Mouse (Mus musculus): ENCODE measurements around the gene Aanat. TPM values are rescaled to one million over a fixed set of nuclear protein-coding genes. Genes with fewer than 3 reads are reported as not detected.

The Aanat gene
- polyA plus RNA-seq, 1 experiment from 2014 or later: not detected

GRCm38 (mm10) chr11:116593345-116593744 is 7.1 kb downstream of the Aanat start:
- 72% methylated on average over 4 of the region's 4 CpGs for WGBS
- no peak overlapping the region for H3K27ac ChIP-seq (ENCODE audit: low read depth, low read length)
- no peaks in the 10 kb centered on the region for H3K9me3 ChIP-seq (ENCODE audit: control insufficient read depth, low read length)
- ATAC-seq (ENCODE audit: insufficient read depth, low FRiP score, low TSS enrichment): no peak
- DNase-seq (ENCODE audit: low spot score): no peak
- no peaks in the 10 kb centered on the region for H3K36me3 ChIP-seq (ENCODE audit: control insufficient read depth, insufficient read depth, low read length)
- no peaks in the 10 kb centered on the region for H3K27me3 ChIP-seq (ENCODE audit: control insufficient read depth, insufficient read depth, low read length)
- no peak overlapping the region for H3K4me2 ChIP-seq (ENCODE audit: low read depth)
- no peaks in the 10 kb centered on the region for H3K4me1 ChIP-seq (ENCODE audit: control insufficient read depth, insufficient read depth, low read length)
- no peak overlapping the region for H3K4me3 ChIP-seq (ENCODE audit: low read depth, low read length)
- no peak overlapping the region for H3K9ac ChIP-seq (ENCODE audit: low read length)

GRCm38 (mm10) chr11:116596766-116597165 is 10.5 kb downstream of the Aanat start:
- no peaks in the 10 kb centered on the region for H3K27me3 ChIP-seq (ENCODE audit: control insufficient read depth, insufficient read depth, low read length)
- no peaks in the 10 kb centered on the region for H3K36me3 ChIP-seq (ENCODE audit: control insufficient read depth, insufficient read depth, low read length)
- no peak overlapping the region for H3K4me2 ChIP-seq (ENCODE audit: low read depth)
- no peaks in the 10 kb centered on the region for H3K4me1 ChIP-seq (ENCODE audit: control insufficient read depth, insufficient read depth, low read length)
- ATAC-seq (ENCODE audit: insufficient read depth, low FRiP score, low TSS enrichment): no peak
- no peak for DNase-seq (ENCODE audit: low spot score)
- no peak overlapping the region for H3K27ac ChIP-seq (ENCODE audit: low read depth, low read length)
- H3K4me3 ChIP-seq (ENCODE audit: low read depth, low read length): no peak overlapping the region
- WGBS: 90% methylated on average over 19 of the region's 19 CpGs
- H3K9me3 ChIP-seq (ENCODE audit: control insufficient read depth, low read length): no peaks in the 10 kb centered on the region
- H3K9ac ChIP-seq (ENCODE audit: low read length): no peak overlapping the region

- DNase-seq (ENCODE audit: low spot score) (no peak), ATAC-seq (ENCODE audit: insufficient read depth, low FRiP score, low TSS enrichment) (no peak)
- Histone ChIP-seq H3K27me3 (ENCODE audit: control insufficient read depth, insufficient read depth, low read length) (no peaks in the 10 kb centered on the region), H3K36me3 (ENCODE audit: control insufficient read depth, insufficient read depth, low read length) (no peaks in the 10 kb centered on the region), H3K9ac (ENCODE audit: low read length) (no peak overlapping the region), H3K9me3 (ENCODE audit: control insufficient read depth, low read length) (no peaks in the 10 kb centered on the region), H3K4me2 (ENCODE audit: low read depth) (no peak overlapping the region), H3K27ac (ENCODE audit: low read depth, low read length) (no peak overlapping the region), H3K4me3 (ENCODE audit: low read depth, low read length) (no peak overlapping the region), H3K4me1 (ENCODE audit: control insufficient read depth, insufficient read depth, low read length) (no peaks in the 10 kb centered on the region)
- WGBS: 94% methylated on average over 8 of the region's 8 CpGs
Observed at GRCm38 (mm10) chr11:116598193-116598592, 12.0 kb downstream of the Aanat start.

GRCm38 (mm10) chr11:116599230-116599629 is 13.0 kb downstream of the Aanat start:
- no peaks in the 10 kb centered on the region for H3K4me1 ChIP-seq (ENCODE audit: control insufficient read depth, insufficient read depth, low read length)
- H3K36me3 ChIP-seq (ENCODE audit: control insufficient read depth, insufficient read depth, low read length): no peaks in the 10 kb centered on the region
- H3K9ac ChIP-seq (ENCODE audit: low read length): no peak overlapping the region
- DNase-seq (ENCODE audit: low spot score) (no peak), ATAC-seq (ENCODE audit: insufficient read depth, low FRiP score, low TSS enrichment) (no peak)
- H3K9me3 ChIP-seq (ENCODE audit: control insufficient read depth, low read length): no peaks in the 10 kb centered on the region
- H3K27ac ChIP-seq (ENCODE audit: low read depth, low read length): no peak overlapping the region
- no peaks in the 10 kb centered on the region for H3K27me3 ChIP-seq (ENCODE audit: control insufficient read depth, insufficient read depth, low read length)
- 92% methylated on average over 15 of the region's 15 CpGs for WGBS
- H3K4me2 ChIP-seq (ENCODE audit: low read depth): no peak overlapping the region
- H3K4me3 ChIP-seq (ENCODE audit: low read depth, low read length): no peak overlapping the region

GRCm38 (mm10) chr11:116601166-116601565 is 14.9 kb downstream of the Aanat start:
- Histone ChIP-seq H3K36me3 (ENCODE audit: control insufficient read depth, insufficient read depth, low read length) (no peaks in the 10 kb centered on the region), H3K4me3 (ENCODE audit: low read depth, low read length) (no peak overlapping the region), H3K9ac (ENCODE audit: low read length) (no peak overlapping the region), H3K4me2 (ENCODE audit: low read depth) (no peak overlapping the region), H3K9me3 (ENCODE audit: control insufficient read depth, low read length) (no peaks in the 10 kb centered on the region), H3K27ac (ENCODE audit: low read depth, low read length) (no peak overlapping the region), H3K4me1 (ENCODE audit: control insufficient read depth, insufficient read depth, low read length) (no peaks in the 10 kb centered on the region), H3K27me3 (ENCODE audit: control insufficient read depth, insufficient read depth, low read length) (no peaks in the 10 kb centered on the region)
- 89% methylated on average over 8 of the region's 8 CpGs for WGBS
- DNase-seq (ENCODE audit: low spot score) (no peak), ATAC-seq (ENCODE audit: insufficient read depth, low FRiP score, low TSS enrichment) (no peak)

GRCm38 (mm10) chr11:116602043-116602442 is 15.8 kb downstream of the Aanat start:
- Histone ChIP-seq H3K36me3 (ENCODE audit: control insufficient read depth, insufficient read depth, low read length) (no peaks in the 10 kb centered on the region), H3K27ac (ENCODE audit: low read depth, low read length) (no peak overlapping the region)
- 88% methylated on average over 8 of the region's 8 CpGs for WGBS

GRCm38 (mm10) chr11:116603339-116603738 is 17.1 kb downstream of the Aanat start:
- Histone ChIP-seq H3K9me3 (ENCODE audit: control insufficient read depth, low read length) (no peaks in the 10 kb centered on the region), H3K9ac (ENCODE audit: low read length) (no peak overlapping the region), H3K4me1 (ENCODE audit: control insufficient read depth, insufficient read depth, low read length) (no peaks in the 10 kb centered on the region), H3K4me3 (ENCODE audit: low read depth, low read length) (no peak overlapping the region), H3K4me2 (ENCODE audit: low read depth) (no peak overlapping the region), H3K27me3 (ENCODE audit: control insufficient read depth, insufficient read depth, low read length) (no peaks in the 10 kb centered on the region), H3K36me3 (ENCODE audit: control insufficient read depth, insufficient read depth, low read length) (no peaks in the 10 kb centered on the region), H3K27ac (ENCODE audit: low read depth, low read length) (no peak overlapping the region)
- WGBS: 90% methylated on average over 10 of the region's 10 CpGs
- ATAC-seq (ENCODE audit: insufficient read depth, low FRiP score, low TSS enrichment) (no peak), DNase-seq (ENCODE audit: low spot score) (peak; percentile 33)

More at GRCm38 (mm10) chr11:116602043-116602442, 15.8 kb downstream of the Aanat start:
- no peaks in the 10 kb centered on the region for H3K27me3 ChIP-seq (ENCODE audit: control insufficient read depth, insufficient read depth, low read length)
- no peaks in the 10 kb centered on the region for H3K4me1 ChIP-seq (ENCODE audit: control insufficient read depth, insufficient read depth, low read length)
- H3K9ac ChIP-seq (ENCODE audit: low read length): no peak overlapping the region
- H3K4me2 ChIP-seq (ENCODE audit: low read depth): no peak overlapping the region
- no peak for ATAC-seq (ENCODE audit: insufficient read depth, low FRiP score, low TSS enrichment)
- no peaks in the 10 kb centered on the region for H3K9me3 ChIP-seq (ENCODE audit: control insufficient read depth, low read length)
- DNase-seq (ENCODE audit: low spot score): no peak
- no peak overlapping the region for H3K4me3 ChIP-seq (ENCODE audit: low read depth, low read length)

GRCm38 (mm10) chr11:116604097-116604496 is 17.9 kb downstream of the Aanat start:
- H3K4me2 ChIP-seq (ENCODE audit: low read depth): no peak overlapping the region
- H3K27me3 ChIP-seq (ENCODE audit: control insufficient read depth, insufficient read depth, low read length): no peaks in the 10 kb centered on the region
- WGBS: 87% methylated on average over 12 of the region's 12 CpGs
- H3K4me1 ChIP-seq (ENCODE audit: control insufficient read depth, insufficient read depth, low read length): no peaks in the 10 kb centered on the region
- DNase-seq (ENCODE audit: low spot score) (no peak), ATAC-seq (ENCODE audit: insufficient read depth, low FRiP score, low TSS enrichment) (no peak)
- no peak overlapping the region for H3K4me3 ChIP-seq (ENCODE audit: low read depth, low read length)
- H3K9me3 ChIP-seq (ENCODE audit: control insufficient read depth, low read length): no peaks in the 10 kb centered on the region
- H3K36me3 ChIP-seq (ENCODE audit: control insufficient read depth, insufficient read depth, low read length): no peaks in the 10 kb centered on the region
- H3K27ac ChIP-seq (ENCODE audit: low read depth, low read length): no peak overlapping the region
- no peak overlapping the region for H3K9ac ChIP-seq (ENCODE audit: low read length)

- WGBS: 85% methylated on average over 3 of the region's 3 CpGs
- DNase-seq (ENCODE audit: low spot score) (no peak), ATAC-seq (ENCODE audit: insufficient read depth, low FRiP score, low TSS enrichment) (no peak)
- H3K4me1 ChIP-seq (ENCODE audit: control insufficient read depth, insufficient read depth, low read length): no peaks in the 10 kb centered on the region
- H3K27ac ChIP-seq (ENCODE audit: low read depth, low read length): no peak overlapping the region
- no peaks in the 10 kb centered on the region for H3K36me3 ChIP-seq (ENCODE audit: control insufficient read depth, insufficient read depth, low read length)
- no peak overlapping the region for H3K4me2 ChIP-seq (ENCODE audit: low read depth)
- H3K9ac ChIP-seq (ENCODE audit: low read length): no peak overlapping the region
- H3K4me3 ChIP-seq (ENCODE audit: low read depth, low read length): no peak overlapping the region
- no peaks in the 10 kb centered on the region for H3K27me3 ChIP-seq (ENCODE audit: control insufficient read depth, insufficient read depth, low read length)
- H3K9me3 ChIP-seq (ENCODE audit: control insufficient read depth, low read length): no peaks in the 10 kb centered on the region
Observed at GRCm38 (mm10) chr11:116607717-116608116, 21.5 kb downstream of the Aanat start.
